Mouse (Mus musculus): ENCODE measurements around the gene Jak1.

The Jak1 gene

DNA sequence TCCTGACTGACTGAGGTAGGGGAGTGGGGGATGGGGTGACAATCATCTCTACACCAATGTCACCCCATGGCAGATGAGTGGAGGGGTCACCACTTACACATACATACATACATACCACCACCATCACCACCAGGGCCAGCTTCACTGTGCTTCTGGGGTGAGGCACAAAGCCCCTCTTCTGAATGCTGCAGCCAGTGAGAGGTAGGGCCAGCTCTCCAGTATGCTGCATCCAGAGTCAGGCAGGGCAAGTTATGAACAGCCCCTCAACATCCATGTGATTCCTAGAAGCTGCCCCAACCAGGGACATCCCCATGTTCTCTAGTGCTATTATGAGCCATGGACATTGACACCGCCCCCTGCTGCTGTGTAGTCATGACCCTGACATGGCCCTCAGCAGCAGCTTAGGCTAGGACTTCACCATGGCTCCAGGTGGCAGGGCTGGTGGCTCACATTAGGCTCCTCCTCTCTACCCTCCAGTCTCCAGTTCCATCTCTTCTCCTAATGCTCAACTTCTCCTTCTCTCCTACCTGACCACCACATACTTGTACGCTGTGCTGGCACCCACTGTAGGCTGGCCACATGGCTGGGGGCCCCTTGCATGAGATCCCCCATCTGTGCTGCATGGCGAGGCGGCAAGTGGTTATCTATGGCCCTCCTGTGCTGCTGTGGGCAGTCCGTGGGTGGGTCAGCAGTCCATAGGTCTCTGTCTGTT lies 24.8 kb downstream of the Jak1 start:
- CTCF ChIA-PET = interaction anchor here (0.7 kb wide), 1 partner anchor 1685 kb away, joined by 4 read pairs; no protein-coding TSS in a partner anchor

DNA sequence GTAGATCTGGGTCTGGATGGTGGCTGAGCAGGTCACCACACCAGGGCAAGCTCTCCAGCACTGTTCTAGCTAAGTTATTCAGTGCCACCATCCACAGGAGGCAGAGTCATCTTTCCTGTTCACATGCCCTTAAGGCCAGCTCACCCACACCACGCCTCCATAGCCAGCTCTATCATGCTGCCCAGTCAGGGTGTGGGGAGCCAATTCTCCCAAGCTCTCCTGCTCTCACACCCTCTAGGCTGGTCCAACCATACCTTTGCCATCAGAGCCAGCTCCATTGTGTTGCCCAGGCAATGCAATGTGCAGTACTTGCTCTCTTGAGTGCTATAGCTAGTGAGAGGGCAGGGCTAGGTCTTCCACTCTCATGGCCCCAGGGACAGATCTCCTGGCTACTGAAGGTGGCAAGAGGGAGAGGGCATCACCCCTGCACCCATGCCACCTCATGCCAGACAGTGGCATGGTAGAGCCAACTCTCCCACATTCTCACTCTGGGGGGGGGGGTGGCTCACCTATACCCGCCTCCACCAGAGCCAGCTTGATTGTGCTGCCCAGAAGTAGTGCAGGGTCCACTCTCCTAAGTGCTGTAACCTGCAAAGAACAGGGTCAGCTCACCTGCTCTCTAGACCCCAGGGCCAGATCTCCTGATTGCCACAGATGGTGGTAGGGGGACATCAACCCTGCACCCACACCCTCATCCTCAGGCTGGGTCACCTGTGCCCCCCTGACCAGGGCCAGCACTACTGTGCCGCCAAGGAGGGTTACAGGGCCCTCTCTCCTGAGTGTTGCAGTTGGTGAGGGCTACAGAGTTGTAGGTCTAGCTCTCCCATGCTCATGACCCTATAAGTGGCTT lies 25.5 kb downstream of the Jak1 start:
- CTCF ChIA-PET = interaction anchor here (0.7 kb wide), 1 partner anchor 1686 kb away, joined by 4 read pairs; no protein-coding TSS in a partner anchor

DNA sequence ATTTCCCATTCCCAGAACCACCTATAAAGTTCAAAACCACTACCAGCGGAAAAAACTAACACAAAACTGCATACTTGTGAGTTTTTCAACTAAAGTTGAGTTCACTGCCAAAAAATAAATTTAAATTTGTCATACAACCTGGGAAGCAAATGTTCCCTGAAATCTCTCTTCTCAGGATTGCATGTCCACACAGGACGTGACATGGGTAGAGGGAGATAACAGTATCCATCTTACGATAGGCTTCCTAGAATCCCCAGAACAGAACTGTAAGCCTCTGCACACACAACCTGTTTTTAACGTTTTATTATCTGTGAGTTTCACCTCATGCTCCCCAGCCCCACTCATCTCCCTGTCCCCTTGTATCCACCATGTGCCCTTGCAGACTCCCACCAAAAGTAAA lies 26.5 kb downstream of the Jak1 start:
- CTCF ChIA-PET = no interaction called here

DNA sequence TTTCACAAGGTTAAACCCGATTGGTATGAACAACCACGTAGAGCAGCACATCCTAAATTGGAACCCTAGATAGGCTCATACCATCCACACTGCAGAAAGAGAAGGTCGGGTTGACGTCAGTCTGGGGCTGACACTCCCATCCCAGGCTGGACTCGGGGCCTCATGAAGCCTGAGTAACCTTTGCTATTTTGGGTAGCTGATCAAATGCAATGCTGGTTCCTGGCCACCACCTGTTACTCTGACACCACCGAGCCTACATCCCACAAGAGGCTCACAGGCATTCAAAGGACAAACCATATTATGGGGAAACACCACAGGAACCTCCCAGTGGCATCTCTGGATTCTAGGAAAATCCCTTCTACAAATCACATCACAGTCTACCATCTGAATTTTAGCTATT lies 28.3 kb downstream of the Jak1 start:
- CTCF ChIA-PET = interaction anchor here (0.7 kb wide), 1 partner anchor 21 kb away, joined by 5 read pairs; no protein-coding TSS in a partner anchor

DNA sequence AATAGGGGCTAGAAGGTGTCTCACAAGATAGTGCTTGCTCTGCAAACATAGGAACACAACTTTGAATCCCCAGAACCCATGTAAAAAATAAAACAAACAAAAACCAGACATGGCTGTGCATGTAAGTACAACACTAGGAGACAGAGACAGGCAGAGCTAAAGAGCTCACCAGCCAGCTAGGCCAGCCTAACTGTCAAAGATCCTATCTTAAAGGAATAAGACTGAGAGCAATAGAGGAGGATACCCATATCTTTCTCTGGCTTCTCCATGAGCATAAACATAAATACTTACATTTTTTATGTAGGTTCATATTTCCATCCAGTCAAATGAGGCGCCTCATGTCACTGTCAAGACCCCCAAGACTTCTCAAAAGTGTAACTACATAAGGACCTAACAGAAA lies 29.1 kb downstream of the Jak1 start:
- CTCF ChIA-PET = interaction anchor here (0.7 kb wide), 1 partner anchor 58 kb away, joined by 3 read pairs; no protein-coding TSS in a partner anchor

DNA sequence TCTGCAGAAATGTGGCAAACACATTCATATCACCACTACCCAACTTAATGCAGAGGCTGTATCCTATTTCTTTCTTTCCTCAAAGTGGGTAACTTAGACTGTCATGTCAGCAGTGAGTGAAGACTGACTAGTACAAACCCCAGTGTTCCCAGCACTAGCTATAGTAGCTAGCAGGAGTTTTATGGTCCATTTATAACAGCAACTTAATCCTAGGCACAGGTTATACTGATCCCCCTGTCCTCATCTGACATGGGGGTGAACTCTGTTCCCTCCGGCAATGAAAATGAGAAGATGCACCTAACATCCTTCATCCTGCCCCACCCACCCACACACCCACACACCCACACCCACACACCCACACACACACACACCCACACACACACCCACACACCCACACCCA lies 30.3 kb downstream of the Jak1 start:
- CTCF ChIA-PET = no interaction called here

DNA sequence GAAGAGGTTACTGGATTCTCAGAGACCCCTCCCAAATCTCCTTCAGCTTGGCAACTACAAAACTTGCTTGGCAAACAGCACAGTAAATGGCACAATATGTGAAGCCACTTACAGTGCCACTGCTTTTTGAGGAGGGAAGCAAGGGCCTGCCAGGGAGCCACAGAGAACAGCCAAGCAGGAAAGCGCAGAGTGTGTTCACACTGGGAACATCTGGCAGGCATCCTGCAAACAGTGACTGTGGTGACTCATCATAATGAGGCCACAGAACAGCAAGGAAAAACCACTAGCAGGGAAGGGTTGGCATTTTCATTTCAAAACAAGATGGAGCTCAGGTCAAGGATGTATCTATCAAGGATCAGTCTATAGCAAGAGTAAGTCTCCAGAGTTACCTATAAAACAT lies 30.8 kb downstream of the Jak1 start:
- CTCF ChIA-PET = no interaction called here

DNA sequence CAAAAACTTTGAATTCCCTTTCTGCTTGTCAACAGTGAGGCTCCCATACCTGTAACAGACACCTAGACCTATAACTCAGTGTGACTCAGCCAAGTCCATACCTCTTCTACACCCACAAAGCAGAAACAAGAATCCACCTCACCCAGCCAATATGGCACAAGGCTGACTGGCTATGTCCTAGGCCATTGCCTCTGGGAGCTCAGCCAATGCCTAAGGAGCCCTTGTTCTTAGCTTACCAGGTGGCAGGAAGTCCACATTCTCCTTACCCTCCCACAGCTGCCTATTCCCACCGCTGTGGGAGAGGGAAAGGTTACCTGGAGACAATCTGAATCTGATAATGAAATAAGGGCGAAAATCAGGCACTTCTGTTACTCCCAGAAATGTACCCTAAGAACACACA lies 34.5 kb downstream of the Jak1 start:
- CTCF ChIA-PET = interaction anchor here (1.0 kb wide), 2 partner anchors 12 to 31 kb away, joined by 3 to 10 read pairs; no protein-coding TSS in a partner anchor

DNA sequence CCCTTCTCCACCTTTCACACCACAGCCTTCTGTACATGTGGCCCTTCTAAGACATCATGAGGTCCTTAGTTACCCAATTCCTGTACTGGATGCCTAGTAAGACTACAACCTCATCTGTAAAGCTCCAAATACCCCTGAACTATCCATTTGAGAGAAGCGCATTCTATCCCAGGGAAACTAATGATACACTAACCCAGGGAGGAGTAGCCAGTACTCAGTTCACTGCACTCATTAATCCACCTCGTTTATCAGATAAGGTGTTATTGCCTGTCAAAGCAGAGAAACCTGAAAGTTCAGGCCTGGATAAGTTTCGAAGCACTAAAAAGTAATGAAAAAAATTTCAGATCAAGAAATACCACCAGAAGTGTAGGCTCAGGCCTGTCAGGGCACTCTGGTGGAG lies 37.7 kb downstream of the Jak1 start:
- CTCF ChIA-PET = no interaction called here

DNA sequence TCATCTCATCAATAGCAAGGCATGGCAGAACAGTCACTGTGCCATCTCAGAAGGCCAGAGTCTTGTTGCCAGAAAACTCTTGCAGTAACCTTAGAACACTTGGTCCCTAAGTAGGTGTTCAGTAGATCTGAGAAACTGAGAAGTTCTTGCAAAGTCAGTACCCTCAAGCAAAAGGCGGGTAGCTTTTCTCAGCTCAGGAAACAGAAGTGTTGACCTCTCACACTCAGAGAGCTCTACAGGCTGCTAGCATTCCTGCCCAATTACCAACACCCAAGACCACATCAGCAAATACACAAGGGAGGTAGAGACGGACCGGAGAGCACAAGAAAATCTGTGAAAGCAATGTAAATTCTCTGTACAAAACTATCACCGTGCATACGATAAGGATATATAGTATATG lies 39.1 kb downstream of the Jak1 start:
- CTCF ChIA-PET = no interaction called here

DNA sequence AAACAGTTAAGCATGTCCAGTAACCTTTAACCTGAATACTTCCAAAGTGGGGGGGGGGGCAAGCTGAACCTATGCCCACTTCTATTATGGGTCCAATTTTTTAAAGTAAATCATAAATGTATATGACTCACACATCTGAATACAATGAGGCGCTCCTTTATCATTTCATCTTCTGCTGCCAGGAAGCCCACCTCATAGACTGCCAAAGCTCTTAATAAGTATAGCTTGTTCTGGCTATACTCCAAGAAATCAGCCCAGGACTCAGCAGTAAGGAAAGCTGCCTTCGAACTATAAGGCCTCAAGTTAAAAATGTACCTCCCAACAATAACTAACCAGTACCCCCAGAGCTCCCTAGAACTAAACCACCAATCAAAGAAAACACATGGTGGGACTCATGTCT lies 44.1 kb downstream of the Jak1 start:
- CTCF ChIA-PET = no interaction called here

DNA sequence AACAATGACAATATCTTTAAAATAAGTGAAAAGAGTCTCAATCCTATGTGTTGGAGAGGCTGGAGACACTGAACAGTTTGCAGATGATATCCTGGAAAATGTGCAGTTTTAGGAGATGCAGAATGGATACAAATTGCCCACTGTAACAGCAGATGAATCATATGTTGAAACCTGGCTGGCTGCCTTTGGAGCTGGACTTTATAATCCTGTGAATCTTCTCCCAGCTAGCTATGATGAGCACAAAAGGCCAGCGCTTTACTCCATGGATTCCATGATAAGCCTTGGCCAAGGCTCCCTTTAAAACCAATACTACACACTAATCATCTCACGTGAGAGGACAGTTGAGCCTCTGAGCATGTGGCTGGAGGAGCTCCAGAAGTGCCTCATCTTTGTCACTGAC lies 45.2 kb downstream of the Jak1 start:
- CTCF ChIA-PET = interaction anchor here (0.7 kb wide), 1 partner anchor 150 kb away, joined by 4 read pairs; no protein-coding TSS in a partner anchor

DNA sequence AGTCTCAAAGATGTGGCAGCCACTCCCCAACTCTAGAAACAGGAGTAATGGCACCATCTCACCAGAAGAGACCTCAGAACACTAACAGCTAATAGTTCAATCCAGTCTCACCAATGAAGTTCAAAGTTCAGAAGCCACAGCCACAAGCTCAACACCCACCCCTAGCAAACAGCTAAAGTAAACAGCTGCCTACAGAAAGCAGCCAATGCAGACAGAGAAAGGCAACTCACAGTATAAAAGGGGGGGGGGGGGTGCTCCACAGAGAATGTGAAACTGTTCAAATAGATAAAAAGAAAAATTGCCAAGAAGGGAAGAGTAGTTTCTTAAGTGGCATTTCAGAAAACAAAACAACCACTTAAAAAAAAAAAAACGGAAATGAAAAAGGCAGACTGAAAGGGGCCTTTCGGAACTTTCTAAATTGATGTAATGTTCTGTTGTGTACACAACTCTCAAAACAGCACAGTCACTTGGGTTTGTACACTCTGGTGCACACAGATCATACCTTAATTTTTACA lies 48.0 kb downstream of the Jak1 start:
- CTCF ChIA-PET = no interaction called here

DNA sequence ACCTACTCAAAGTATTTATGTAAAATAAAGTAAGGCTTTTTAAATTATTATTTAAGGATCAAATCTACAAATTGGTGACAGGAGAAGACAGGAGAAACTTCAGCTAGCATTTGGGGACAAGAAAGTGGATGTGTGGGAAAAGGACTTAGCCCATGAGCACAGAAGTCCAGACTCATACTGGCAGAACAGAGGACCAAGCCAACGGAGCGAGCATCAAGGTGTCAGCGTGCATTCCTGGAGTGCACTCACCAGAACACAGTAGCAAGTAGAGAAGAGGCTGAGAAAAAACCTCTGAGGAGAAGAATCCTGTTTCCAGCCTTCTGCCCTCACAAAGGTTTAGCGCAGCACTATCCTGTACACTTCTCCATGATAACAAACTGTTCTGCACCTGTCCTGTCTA lies 48.8 kb downstream of the Jak1 start:
- CTCF ChIA-PET = no interaction called here

DNA sequence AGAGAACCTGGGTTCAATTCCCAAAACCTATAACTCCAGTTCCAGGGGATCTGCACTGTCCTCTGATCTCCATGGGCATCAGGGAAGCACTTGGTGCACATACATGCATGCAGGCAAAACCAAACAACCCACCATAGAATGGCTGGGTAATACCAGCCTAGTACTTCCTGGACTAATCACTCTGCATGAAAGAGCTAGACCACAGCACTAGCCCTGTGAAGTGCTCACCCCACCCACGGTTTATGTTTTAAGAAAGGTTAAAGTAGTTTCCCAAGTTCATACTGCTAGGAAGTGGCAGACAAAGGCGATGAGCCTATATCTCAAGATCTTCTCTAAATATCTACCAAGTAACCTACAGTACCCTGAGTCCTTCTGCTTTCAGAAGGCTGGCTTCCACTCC lies 51.6 kb downstream of the Jak1 start:
- CTCF ChIA-PET = no interaction called here

DNA sequence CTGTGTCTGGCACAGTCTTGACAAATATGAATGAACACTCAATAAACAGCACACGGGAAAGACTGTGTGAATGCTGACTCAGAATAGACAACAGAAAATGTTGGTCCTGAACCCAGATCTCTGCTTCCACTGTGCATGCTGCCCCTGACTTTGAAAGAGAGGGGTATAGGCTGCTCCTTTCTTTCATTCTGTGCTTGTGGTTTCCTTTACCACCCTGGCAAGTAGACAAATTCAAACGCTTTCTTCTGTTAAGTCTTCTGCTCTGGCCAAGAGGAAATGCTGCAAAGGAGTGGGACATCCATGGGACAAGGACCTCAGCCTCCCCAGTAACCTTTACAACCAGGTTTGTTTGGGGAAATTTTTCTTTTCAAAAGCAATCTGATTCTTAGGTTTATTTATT lies 57.6 kb downstream of the Jak1 start:
- CTCF ChIA-PET = no interaction called here

DNA sequence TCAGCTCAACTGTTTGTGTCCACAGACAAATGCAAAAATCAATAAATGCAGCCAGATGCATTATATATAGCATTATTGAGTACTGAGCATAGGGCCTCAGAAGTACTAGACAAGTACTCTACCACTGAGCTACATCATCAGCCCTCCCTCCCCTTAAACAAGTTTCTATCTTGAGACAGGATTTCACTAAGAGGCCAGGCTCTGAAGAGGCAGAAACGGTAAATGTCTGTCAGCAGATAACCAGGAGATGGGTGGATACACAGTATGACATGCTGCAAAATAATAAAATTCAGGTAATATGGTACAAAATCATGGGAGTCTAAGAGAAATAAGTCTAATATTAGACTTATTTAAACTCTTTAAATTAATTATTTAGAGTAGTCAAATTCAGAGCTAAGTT lies 61.6 kb downstream of the Jak1 start:
- CTCF ChIA-PET = interaction anchor here (0.6 kb wide), 1 partner anchor 12 kb away, joined by 3 read pairs; no protein-coding TSS in a partner anchor

DNA sequence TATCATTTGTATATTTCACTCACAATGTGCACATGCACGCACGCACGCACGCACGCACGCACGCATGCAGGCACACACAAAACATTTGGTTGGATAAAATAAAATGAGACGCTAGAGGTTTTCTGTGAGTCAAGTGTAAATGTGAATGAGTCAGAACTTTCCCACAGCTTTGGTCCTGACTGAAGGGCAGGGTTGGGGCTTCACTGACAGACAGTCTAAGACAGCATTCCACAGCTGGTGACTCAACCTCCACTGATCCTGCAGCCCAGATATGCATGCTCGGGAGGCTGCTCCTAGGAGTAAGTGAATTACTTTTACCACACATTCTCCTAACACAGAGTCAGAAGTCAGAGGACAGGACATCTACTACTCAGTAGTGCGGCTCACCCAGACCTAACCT lies 62.5 kb downstream of the Jak1 start:
- CTCF ChIA-PET = no interaction called here

DNA sequence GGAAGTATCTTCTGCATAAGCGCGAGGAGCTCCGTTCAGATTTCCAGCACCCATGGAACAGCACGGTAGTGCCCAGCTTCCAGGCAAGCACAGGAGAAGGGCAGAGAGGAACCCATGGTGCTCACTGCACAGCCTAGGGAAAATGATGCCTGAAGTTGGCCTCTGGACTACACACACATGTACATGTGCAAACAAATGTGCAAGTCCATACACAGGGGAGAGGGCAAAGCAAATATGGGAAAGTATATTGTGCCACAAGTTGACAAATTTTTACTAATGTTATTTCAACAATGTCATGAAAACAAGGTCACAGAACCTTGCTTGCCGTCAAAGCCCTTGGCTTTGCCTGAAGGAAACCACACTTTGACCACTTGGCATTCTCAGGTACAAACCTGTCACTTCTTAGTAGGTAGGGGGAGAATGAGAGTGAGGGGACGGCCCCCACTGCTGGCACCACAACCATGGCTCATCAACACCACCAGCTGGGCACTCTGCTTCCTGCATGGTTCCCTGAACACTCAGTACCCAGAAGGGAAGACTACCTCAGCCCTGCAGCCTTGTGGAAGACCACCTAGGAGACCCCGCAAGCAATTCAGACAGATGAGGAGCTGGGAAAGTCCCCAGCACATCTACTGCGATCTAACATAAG lies 65.5 kb downstream of the Jak1 start:
- CTCF ChIA-PET = interaction anchor here (0.6 kb wide), 1 partner anchor 115 kb away, joined by 4 read pairs; no protein-coding TSS in a partner anchor

DNA sequence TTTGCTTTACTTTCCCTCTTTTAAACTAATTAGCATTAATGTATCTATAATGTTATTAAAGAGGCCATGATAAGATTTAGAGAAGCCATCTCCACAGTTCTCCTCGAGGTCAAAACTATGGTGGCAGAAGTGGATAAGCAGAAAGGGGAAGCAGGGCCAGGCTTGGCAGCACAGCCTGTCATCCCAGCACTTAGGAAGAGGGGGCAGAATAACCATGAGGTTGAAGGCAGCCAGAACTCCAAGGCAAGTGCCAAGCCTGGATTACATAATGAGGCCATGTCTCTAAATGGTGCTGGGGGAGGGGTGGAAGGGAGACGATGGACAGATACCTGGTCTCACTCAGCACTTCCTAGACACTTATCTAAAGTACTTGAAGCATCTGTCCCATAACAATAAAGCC lies 66.7 kb downstream of the Jak1 start:
- CTCF ChIA-PET = interaction anchor here (0.6 kb wide), 1 partner anchor 130 kb away, joined by 15 read pairs; no protein-coding TSS in a partner anchor

DNA sequence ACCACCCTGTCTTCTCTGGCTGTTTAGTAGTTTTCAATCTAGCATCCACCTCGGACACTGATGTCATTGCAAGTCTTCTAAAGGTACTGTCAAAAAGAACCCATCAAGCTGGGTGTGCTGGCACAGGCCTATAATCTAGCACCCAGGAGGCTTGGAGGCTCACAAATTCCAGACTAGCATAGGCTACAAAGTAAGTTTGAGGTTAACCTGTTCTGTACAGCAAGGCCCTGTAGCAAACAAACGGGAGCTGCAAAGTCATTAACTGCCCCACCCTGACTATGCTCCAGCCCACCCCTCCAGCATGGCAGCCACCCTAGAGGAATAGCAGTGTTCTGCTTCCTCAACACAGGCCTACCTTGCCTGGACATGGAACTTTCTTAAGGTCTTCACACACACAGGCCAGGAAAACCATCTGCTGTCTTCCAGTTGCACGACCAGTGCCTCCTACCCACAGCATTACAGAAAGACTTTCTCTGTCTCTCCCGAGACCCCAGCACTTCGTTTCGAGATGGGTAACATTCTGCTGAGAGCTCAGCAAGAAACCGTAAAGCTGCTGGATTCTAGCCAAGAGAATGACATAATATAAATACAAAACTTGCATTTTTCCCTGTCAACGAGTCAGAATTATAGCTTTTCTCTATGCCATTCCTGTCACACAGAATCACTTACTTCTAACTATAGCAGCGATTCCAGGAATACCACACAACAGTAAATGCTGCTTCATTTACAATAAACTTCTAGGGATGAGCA lies 67.5 kb downstream of the Jak1 start:
- CTCF ChIA-PET = interaction anchor here (0.6 kb wide), 1 partner anchor 129 kb away, joined by 15 read pairs; no protein-coding TSS in a partner anchor

Data from spleen, embryonic (tissue).